Mouse (Mus musculus) gastrocnemius, postnatal 36 days (tissue): Measurements from ENCODE around the gene Tmpo. TPM values are rescaled to one million over a fixed set of nuclear protein-coding genes. Genes with fewer than 3 reads are reported as not detected.
"Not testable (repeated sequence)": the region's sequence is repeated elsewhere in the genome, so short reads cannot be mapped to it uniquely, and the experiment has no call there.

Experiments used
- DNase-seq, 2 experiments: peaks; one replicate each; pipeline ENCODE4 v3.0.0; 2022
- intact Hi-C: fragments of 180-260 bp; cut with DNase I; formaldehyde crosslinking; loops from one replicate; pipeline ENCODE4 v1.15.1; 2025
- total RNA-seq, 2 experiments: library from RNA; stranded (reverse); gene quantifications; 2 replicates each; pipeline ENCODE4 v1.2.3; 2021

Tmpo gene
- total RNA-seq, 2 experiments from 2014 or later = 52.2 to 57.4 TPM

DNA sequence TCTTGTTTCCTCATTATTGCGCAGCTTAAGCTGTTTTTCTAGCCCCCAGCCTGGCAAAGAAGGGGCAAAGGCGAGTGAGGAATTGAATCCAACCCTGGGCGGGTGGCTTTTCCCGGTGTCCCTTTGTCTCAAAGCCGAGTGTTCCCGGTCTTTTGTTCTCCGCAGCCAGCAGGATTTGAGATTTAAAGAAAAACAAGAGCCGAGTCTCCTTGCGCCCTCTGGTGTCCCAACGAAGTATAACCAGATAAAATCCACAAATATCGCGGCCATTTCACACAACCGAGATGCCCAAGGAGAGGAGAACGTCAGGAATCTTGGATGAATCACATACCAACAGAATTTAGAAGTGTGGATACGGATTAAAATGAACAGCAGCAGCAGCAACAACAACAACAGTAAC is 6.8 kb upstream of the Tmpo start:
- peak; percentile 72 to 73 for DNase-seq
- intact Hi-C loops = loop anchor here (2.0 to 5.0 kb wide), 2 partner anchors 17 to 49 kb away; no protein-coding TSS in a partner anchor

DNA sequence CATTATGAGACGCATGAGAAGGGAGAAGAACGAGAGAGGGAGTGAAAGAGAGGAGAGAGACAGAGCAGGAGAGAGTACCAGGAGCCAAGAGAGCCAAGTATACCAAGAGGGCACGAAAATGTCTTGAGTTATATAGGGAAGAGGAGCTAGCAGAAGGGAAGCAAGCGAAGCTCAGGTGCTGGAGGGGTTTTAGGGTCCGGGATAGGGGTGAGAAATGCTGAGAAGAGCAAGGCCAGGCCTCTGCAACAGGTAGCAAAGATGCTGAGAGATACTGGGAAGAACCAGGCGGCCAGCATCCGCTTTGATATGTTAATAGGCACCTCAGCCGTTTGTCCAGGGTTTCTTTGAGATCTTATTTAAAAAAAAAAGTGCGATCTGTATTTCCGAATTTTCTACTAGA is 6.2 kb upstream of the Tmpo start:
- intact Hi-C loops = loop anchor here (5.0 kb wide), 1 partner anchor 50 kb away; no protein-coding TSS in a partner anchor
- no peak for DNase-seq

DNA sequence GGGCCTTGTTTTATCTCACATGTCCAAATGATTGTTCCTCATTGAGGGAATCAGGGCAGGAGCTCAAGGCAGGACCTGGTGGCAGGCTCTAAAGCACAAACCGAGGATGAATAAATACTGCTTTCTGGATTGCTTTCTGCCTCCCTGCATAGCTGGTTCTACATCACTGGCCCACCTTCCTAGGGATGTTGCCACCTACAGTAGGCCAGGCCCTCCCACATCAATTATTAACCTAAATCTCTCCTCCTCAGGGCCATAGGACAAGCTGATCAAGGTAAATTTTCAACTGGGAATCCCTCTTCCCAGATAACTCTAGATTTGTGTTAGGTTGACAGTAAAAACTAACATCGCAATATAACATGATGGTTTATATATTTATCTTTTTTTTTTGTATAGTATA is 4.6 kb upstream of the Tmpo start:
- intact Hi-C loops = loop anchor here (5.0 kb wide), 1 partner anchor 52 kb away; no protein-coding TSS in a partner anchor
- DNase-seq = no peak

DNA sequence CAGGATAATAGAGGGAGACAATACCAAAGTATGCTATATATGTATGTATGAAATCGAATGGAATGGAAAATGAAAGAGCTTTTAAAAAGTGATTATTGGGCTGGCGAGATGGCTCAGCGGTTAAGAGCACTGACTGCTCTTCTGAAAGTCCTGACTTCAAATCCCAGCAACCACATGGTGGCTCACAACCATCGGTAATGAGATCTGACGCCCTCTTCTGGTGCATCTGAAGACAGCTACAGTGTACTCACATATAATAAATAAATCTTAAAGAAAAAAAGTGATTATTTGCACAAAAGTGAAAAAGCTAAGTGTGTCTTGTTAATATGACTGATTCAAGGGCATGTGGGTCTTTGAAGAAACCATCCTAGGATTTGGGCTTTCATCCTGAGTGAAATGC is 3.8 kb upstream of the Tmpo start:
- DNase-seq = not testable (repeated sequence)
- intact Hi-C loops = loop anchor here (5.0 kb wide), 1 partner anchor 52 kb away; no protein-coding TSS in a partner anchor

DNA sequence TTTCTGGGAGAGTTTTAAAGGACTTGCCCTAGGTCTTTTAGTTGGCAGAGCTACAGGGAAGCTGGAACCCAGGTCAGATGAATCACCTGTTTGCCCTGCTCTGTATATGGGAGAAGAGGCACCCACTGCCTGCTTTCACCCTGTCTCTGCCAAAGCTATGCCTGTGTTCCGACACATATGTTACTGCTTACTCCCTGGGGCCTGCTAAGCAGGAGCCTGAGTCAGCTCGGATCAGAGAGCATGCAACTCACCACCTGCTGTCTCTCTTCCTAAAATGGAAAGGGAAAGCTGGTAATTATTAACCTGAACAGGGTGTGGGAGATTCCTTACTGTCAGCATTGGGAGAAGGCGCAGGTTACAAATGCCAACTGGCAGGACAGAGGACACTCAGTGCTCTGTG is 2.2 kb upstream of the Tmpo start:
- DNase-seq = peak; percentile 22 to 28
- intact Hi-C loops = no loop called here

DNA sequence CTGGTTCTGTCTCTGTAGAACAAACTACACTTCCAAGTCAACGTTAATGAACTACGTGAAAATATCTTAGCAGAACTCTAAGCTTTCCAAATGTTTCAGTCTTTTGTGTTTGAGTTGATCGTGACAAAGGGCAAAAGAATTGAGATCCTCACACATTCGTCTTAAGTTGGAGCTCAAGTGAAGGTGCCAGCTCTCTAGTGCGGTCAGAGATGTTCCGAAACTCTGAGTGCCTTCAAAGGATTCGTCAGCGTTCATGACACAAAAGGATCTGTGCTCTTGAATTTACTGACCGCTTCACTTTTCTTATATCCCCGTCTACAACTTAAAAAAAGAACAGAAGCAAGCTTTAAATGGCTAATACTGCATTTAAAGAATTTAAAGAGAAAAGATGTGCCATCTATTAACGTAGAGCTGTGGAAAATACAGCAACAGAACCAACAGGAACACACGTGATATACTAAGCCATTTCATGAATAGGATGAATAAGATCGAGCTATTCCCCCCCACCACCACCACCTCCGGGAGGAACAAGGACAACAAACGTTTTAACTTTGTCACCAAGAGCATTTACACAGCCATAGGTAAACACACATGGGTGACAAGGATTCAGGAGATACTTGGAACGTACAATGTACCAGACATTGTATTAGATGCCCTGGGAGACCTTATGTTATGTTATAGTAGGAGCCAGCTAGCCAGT is 1.3 kb upstream of the Tmpo start:
- intact Hi-C loops = no loop called here
- no peak for DNase-seq

DNA sequence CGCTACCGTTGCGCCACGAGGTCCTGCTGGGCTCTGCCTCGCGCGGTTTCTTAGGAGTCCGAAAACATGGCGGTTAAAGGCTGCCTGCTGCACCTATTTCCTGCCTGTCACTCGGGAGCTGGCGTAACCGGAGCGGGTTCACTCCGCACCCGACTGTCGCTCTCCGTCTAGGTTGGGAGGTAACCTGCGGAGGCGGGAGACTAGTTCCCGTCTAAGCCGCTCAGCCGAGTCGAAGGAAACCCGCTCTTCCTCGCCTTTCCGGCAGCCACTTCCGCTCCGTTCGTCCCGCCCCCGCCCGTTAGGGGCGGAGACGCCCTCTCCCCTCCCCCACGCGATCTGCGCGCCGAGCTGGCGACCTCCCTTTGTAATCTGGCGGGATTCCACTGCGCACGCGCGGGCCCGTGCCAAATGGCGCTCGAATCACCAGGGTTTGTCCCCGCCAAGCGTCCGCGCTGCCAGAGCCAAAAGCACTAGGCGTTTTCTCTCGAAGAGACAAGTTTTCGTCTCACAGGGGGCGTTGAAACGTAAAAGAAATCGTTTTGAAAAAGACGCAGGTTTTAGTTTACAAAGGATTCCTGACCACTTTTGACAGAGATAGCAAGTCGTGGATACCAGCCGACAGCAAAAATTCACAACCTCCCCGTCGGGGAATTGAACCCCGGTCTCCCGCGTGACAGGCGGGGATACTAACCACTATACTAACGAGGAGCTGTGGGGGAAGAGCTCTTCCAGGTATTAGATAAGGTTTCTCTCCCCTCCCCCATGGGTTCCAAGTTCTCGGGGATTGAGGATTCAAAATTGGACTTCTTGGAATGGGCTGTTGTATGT is 560 bp upstream of the Tmpo start:
- DNase-seq = peak; percentile 99 to 100
- intact Hi-C loops = no loop called here

DNA sequence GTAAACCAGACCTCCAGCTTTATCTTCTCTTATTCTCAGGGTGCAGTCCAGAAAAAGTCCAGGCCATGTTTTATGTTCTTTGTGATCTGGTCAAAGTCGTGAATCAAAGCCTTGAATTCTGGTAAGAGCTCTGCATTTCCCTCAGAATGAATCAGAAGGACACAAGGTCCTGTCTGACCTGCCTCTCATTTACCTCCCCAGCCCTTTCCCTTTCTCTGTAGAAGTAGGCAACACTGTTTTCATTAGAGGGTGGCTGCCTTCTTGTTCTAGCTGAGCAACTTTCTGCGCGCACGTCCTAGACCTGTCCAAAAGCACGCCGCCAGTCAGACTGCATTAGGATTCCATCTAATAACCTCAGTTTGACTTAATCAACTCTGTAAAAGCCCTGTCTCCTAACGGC is 814 bp downstream of the Tmpo start:
- no peak for DNase-seq
- intact Hi-C loops = no loop called here

DNA sequence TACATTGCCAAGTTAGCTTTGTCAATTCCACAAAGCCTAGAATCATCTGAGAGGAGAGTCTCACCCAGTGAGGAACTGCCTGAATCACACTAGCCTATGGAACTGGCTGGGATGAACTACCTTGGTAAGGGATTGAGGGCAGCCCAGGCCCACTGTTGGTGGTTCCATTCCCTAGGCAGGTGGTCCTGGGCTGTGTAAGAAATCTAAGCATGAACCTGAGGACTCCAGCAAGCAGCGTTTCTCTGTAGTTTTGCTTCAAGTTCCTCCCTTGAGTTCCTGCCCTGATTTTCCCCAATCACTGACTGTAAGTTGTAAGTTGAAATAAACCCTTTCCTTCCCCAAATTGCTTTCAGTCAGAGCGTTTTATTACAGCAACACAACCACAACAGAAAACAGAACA is 1.3 kb downstream of the Tmpo start:
- intact Hi-C loops = no loop called here
- DNase-seq = no peak

DNA sequence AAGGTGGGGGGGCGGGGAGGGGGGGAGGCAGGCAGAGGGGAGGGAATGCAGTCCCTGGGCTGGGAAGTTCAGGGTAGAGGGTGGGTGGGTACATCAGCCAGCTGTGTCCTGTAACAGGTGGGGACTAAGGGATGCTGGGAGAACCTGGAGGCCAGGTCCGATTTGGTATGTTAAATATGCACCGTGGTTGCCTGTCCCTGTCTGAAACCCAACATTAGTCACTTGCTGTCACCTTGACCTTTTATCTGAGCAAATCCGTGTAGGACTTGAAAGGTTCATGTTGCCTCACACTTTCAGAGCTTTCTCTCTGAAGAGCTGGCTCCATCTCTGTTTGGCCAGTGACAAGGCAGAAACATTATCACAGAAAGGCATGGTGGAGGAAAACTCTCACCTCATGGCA is 3.9 kb downstream of the Tmpo start:
- no peak for DNase-seq
- intact Hi-C loops = no loop called here

DNA sequence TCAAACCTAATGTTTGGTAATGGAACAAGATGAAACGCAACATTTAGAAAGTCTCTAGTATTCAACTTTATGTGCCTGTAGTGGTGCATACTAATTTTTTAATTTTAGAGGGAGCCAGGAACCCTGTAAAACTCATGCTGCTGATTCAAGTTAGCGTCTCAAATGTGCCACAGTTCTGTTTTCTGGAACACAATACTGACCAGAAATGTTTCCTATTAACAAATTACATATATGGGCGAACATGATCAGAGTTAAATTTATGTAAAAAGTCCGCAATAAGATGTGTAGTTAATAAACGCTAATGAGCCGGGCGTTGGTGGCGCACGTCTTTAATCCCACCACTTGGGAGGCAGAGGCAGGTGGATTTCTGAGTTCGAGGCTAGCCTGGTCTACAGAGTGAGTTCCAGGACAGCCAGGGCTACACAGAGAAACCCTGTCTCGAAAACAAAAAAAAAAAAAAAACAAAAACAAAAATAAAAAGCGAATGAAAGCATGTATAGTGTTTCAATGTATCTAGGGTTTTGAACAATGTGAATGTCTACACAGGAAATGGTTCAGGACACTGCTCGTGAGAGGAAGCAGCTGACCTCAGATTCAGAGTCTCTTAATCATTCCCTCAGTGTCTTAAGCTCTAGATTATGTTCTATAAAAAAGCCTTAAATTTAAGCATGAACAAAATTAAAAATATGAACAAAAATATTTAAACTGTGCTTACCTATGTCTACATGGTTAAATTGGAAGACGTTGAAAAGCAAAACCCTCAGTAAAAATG is 8.6 kb downstream of the Tmpo start:
- no peak for DNase-seq
- intact Hi-C loops = no loop called here

DNA sequence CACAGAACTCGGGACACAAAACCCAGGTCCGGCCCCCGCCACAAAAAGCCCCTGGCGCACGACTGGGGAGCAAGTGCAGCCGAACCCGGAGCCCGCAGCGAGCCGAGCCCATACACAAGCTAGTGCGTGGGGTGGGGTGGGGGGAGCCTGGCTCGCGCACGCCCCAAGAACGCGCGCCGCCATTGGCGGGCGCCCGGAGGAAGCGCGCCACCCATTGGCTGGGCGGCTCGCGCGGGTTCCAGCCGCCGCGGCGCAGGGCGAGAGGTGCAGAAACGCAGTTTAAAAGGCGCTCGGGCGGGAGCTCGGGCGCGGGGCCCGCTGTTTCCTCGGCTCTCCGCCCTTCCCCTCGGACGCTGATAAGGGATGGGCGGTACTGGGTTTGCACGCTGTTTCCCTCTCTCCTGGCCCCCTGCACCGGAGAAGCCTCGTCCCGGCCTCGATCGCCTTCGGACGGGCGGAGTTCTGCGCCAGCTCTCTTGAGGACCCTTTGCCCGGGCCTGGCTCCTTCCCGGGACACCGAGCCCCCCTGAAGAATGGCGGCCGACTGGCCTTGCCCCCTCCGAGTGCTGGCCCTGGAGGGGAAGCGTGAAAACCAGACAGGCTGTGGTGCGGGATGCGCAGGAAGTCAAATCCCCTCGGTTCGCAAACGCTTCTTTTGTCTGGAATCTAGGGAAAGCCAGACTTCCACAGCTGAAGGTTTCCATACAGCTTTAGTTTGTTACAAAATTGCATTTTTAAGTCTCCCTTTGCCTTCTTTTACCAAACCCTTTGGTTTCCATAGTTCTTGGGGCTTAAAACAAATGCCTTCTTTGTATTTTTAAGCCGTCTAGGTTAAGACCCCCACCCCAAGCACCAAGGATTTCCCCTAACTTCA is 9.4 kb downstream of the Tmpo start:
- peak; percentile 83 to 94 for DNase-seq
- intact Hi-C loops = loop anchor here (2.0 kb wide), 1 partner anchor 17 kb away; no protein-coding TSS in a partner anchor

DNA sequence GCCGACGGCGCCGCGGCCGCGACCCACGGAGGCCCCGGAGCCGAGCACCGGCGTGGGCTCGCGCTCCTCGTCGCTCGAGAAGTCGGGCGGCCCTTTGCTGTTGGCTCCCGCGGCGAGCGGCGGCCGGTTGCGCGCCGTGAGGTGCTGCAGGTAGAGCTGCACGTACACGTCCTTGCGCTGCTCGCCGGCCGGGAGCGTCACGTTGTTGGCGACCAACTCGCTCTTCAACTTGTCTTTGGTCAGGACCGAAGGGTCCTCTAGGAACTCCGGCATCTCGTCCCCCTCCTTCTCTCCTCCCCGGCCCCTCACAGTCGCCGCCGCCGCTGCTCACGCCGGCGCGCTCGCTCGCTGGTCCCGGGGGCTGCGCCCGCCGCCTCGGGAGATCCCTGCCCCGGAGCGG is 10.1 kb downstream of the Tmpo start:
- intact Hi-C loops = loop anchor here (2.0 kb wide), 1 partner anchor 18 kb away; no protein-coding TSS in a partner anchor
- peak in 1 of 2 experiments; percentile 11 for DNase-seq

DNA sequence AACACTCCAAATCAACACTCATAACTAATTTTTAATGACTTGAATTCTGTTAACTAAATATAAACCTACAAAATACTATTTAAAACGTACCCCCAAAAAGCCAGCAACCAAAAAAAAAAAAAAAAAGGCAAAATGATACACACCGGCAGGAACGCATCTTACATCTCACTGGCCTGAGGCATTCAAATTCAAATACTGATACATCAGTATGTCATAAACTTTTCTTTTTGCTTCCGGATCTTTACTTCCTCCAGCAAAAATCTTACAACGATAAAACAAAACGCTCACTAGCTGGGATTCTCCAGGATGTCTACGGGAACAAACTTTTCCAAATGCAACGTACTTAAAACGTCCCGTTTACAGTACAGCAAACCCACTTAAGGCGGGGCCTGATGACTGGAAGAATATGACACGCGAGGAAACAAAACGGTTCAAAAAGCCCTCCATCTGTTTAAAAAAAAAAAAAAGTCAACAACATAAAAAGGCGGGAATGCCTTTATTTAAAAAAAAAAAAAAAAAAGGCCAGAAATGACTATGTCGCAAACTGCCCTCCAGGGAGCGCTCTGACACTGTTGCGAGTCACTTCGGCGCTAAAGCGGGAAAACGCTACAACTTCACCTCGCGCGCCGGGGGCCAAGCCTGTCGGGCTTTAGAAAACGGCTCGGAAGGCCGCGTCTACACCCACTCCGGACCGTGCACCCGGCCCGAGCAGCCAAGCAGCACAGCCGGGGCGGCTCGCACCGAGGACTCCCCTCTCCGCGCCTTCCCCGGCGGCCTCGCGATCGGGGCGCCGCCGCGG is 10.8 kb downstream of the Tmpo start:
- DNase-seq = peak; percentile 79 to 83
- intact Hi-C loops = loop anchor here (2.0 kb wide), 1 partner anchor 18 kb away; no protein-coding TSS in a partner anchor

DNA sequence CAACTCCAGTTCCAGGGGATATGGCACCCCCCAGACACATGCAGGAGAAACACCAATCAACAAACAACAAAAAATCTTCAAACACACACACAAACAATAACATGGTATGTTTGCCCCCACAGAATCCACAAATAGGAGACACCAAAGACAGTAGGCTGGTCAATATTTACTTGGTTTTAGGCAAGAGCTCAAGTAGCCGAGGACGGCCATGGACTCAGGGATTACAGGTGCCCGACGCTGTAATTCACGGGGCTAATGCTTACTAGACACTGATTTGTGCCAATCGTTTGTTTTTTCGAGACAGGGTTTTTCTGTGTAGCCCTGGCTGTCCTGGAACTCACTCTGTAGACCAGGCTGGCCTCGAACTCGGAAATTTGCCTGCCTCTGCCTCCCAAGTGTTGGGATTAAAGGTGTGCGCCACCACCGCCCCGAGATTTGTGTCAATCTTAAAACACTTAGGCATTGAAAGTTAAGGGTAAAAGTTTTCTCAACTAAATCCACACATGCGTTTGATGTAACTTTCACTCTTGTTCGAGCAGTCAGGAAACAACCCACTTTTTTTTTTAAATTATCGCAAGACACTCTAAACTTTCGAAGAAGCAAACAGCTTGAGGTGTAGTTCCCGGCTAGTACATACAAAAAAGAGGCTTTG is 11.6 kb downstream of the Tmpo start:
- intact Hi-C loops = loop anchor here (2.0 to 5.0 kb wide), 2 partner anchors 19 to 68 kb away; no protein-coding TSS in a partner anchor
- DNase-seq = no peak

DNA sequence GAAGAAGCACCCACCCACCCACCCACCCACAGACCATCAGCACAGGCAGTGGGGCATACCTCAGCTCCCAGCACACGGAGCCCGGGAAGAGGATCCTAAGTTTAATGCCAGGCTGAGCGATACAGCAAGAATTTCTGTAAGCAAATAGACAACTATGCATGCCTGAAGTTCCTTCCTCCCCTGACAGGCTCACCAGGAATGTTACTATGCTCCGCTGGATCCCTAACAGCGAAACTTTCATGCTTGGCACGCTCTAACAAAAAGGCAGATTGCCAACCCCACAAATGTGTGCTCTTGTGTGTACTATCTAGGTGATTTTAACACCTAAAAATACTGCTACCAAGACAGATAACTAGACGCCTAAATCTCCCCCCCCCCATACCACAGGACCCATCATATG is 13.8 kb downstream of the Tmpo start:
- intact Hi-C loops = loop anchor here (5.0 kb wide), 1 partner anchor 70 kb away; no protein-coding TSS in a partner anchor

DNA sequence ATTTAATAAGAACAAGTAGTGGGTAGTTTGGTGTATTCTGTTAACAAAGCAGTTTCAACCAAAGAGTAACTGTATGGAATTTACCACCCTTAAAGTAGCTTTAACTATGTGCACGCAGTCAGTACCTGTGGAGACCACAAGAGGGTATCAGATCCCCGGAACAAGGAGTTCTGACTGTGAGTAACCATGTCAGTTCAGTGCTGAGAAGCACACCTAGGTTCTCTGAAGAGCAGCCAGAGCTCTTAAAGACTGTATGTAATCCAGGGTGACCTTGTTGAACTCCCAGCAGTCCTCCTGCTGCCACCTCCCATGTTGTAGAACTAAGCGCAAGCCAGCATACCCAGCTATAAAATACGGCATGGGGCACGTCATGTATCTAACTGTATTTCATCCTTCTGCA is 14.2 kb downstream of the Tmpo start:
- intact Hi-C loops = loop anchor here (5.0 kb wide), 1 partner anchor 70 kb away; no protein-coding TSS in a partner anchor

More for the DNA sequence above, 13.8 kb downstream of the Tmpo start:
- no peak for DNase-seq

DNA sequence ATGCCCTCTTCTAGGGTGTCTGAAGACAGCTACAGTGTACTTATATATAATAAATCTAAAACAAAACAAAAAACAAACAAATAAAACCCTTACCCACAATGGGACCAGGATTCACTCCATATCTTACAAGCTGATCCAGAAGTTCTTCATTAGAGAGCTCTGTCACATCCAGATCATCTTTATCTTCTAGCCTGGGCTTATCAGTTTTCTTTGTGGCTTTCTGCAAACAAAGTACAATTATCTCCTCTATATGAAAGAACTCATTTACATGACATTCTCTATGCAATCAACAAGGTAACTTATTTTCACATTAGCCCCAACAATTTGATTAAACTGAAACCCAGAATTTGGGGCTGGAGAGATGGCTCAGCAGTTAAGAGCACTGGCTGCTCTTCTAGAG is 15.3 kb downstream of the Tmpo start:
- intact Hi-C loops = loop anchor here (5.0 kb wide), 1 partner anchor 71 kb away; no protein-coding TSS in a partner anchor
- no peak for DNase-seq

More for the DNA sequence above, 14.2 kb downstream of the Tmpo start:
- DNase-seq = peak in 1 of 2 experiments; percentile 42
